Mouse (Mus musculus): ENCODE measurements around the gene Ermp1.

DNA sequence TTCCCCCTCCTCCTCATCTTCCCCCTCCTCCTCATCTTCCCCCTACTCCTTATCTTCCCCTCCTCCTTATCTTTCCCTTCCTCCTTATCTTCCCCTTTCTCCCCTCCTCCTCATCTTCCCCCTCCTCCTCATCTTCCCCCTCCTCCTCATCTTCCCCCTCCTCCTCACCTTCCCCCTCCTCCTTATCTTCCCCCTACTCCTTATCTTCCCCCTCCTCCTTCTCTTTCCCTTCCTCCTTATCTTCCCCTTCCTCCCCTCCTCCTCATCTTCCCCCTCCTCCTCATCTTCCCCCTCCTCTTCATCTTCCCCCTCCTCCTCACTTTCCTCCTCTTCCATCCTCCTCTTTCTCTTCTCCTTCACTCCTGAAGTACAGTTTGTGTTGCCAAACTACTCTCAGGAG is 48.6 kb upstream of the Ermp1 start:
- no peak for TF ChIP-seq CTCF (IDR thresholded peaks at IDR 0.05; ENCODE audit: low read depth)
- no peak for TF ChIP-seq EP300 (IDR thresholded peaks at IDR 0.05; ENCODE audit: low read depth)
